Mouse (Mus musculus) ES-Bruce4 (cell line): ENCODE results near the gene Tmem182. TPM values are rescaled to one million over a fixed set of nuclear protein-coding genes. Genes with fewer than 3 reads are reported as not detected.

ENCODE experiments used
- H3K27ac ChIP-seq: 2 replicates; pipeline ENCODE4 v1.5.1; 2012; ENCODE audit warnings: low read length, inconsistent platforms; ENCODE audit not compliant: insufficient read depth
- H3K27me3 ChIP-seq: 2 replicates; pipeline ENCODE4 v1.6.1; 2012; ENCODE audit warnings: mild to moderate bottlenecking, low read length, inconsistent platforms; ENCODE audit not compliant: control insufficient read depth, poor library complexity, insufficient read depth, severe bottlenecking
- H3K36me3 ChIP-seq: 2 replicates; pipeline ENCODE4 v1.6.1; 2012; ENCODE audit warnings: inconsistent platforms, mild to moderate bottlenecking, low read length, moderate library complexity; ENCODE audit not compliant: control insufficient read depth, poor library complexity, insufficient read depth, severe bottlenecking
- H3K4me1 ChIP-seq: one replicate; pipeline ENCODE4 v1.8.1; 2011; ENCODE audit warnings: low read length; ENCODE audit not compliant: control insufficient read depth, insufficient read depth
- H3K4me3 ChIP-seq: 2 replicates; pipeline ENCODE4 v1.5.1; 2011; ENCODE audit warnings: low read depth, mild to moderate bottlenecking, low read length
- H3K9ac ChIP-seq: 2 replicates; pipeline ENCODE4 v1.6.1; 2012; ENCODE audit warnings: low read depth, mild to moderate bottlenecking, inconsistent platforms; ENCODE audit not compliant: poor library complexity, severe bottlenecking
- H3K9me3 ChIP-seq: replicated peaks from 2 replicates; pipeline ENCODE4 v1.6.1; 2012; ENCODE audit warnings: mild to moderate bottlenecking, low read length, inconsistent platforms; ENCODE audit not compliant: control insufficient read depth, poor library complexity, insufficient read depth, severe bottlenecking
- CTCF ChIP-seq: IDR thresholded peaks from one replicate; pipeline ENCODE4 v1.8.1; 2011; ENCODE audit warnings: low read depth, low read length
- EP300 ChIP-seq: IDR thresholded peaks from 2 replicates; pipeline ENCODE4 v1.6.1; 2011; ENCODE audit warnings: low read depth, low read length; ENCODE audit not compliant: insufficient read depth
- POLR2A ChIP-seq: IDR thresholded peaks from one replicate; pipeline ENCODE4 v1.8.1; 2011; ENCODE audit warnings: low read length; ENCODE audit not compliant: insufficient read depth
- polyA plus RNA-seq: library from polyadenylated mRNA; stranded (reverse); fragments of >200 nt; gene quantifications from 2 replicates; pipeline ENCODE4 v1.2.4, GENCODE M21; 2011; ENCODE audit warnings: low read depth; ENCODE audit not compliant: missing spikeins, insufficient read depth, insufficient read length

The Tmem182 gene
- polyA plus RNA-seq, 1 experiment = not detected

DNA sequence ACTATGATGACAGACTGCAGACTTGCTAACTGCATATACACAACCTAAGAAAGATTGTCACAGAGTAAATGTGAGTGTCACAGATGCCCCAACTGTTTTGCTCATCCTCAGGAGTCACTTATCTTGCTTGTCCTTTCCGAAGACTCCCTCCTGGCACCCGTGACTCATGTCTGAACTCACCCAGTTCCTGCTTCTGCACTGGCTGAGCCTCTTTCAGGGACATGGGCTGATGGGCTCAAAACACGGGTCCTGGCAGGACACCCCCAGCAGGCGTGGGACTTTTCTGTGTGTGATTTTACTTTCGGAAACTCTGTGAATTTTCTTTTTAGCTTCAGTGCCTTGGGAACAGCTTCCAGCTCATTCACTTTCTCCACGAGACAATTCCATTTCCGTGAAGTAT, 20.4 kb downstream of the Tmem182 start:
- Histone ChIP-seq H3K4me1 (no peaks in the 10 kb centered on the region), H3K9me3 (no peaks in the 10 kb centered on the region), H3K27ac (no peak overlapping the region), H3K27me3 (no peaks in the 10 kb centered on the region), H3K4me3 (no peak overlapping the region), H3K9ac (no peak overlapping the region), H3K36me3 (no peaks in the 10 kb centered on the region)
- no peak for TF ChIP-seq CTCF
- no peak for TF ChIP-seq POLR2A
- no peak for TF ChIP-seq EP300

GRCm38 (mm10) chr1:40829213-40829914, 24.0 kb downstream of the Tmem182 start:
- Histone ChIP-seq H3K4me1 (no peaks in the 10 kb centered on the region), H3K36me3 (no peaks in the 10 kb centered on the region), H3K9ac (no peak overlapping the region), H3K27me3 (no peaks in the 10 kb centered on the region), H3K27ac (no peak overlapping the region), H3K4me3 (no peak overlapping the region), H3K9me3 (no peaks in the 10 kb centered on the region)
- no peak for TF ChIP-seq CTCF
- TF ChIP-seq EP300 = no peak

GRCm38 (mm10) chr1:40830712-40831507, 25.5 kb downstream of the Tmem182 start:
- H3K4me3 ChIP-seq = no peak overlapping the region

GRCm38 (mm10) chr1:40835468-40835867, 30.1 kb downstream of the Tmem182 start:
- H3K4me1 ChIP-seq = no peaks in the 10 kb centered on the region
- H3K27ac ChIP-seq = no peak overlapping the region
- TF ChIP-seq POLR2A = no peak
- no peak for TF ChIP-seq EP300
- no peak for TF ChIP-seq CTCF
- H3K9ac ChIP-seq = no peak overlapping the region
- H3K36me3 ChIP-seq = no peaks in the 10 kb centered on the region
- H3K9me3 ChIP-seq = no peaks in the 10 kb centered on the region
- H3K27me3 ChIP-seq = no peaks in the 10 kb centered on the region
- H3K4me3 ChIP-seq = no peak overlapping the region

More at GRCm38 (mm10) chr1:40830712-40831507, 25.5 kb downstream of the Tmem182 start:
- no peaks in the 10 kb centered on the region for H3K9me3 ChIP-seq
- no peak overlapping the region for H3K27ac ChIP-seq
- TF ChIP-seq EP300 (no peak), CTCF (no peak), POLR2A (no peak)
- no peaks in the 10 kb centered on the region for H3K4me1 ChIP-seq
- H3K9ac ChIP-seq = no peak overlapping the region
- no peaks in the 10 kb centered on the region for H3K36me3 ChIP-seq
- no peaks in the 10 kb centered on the region for H3K27me3 ChIP-seq

GRCm38 (mm10) chr1:40840605-40841004, 35.2 kb downstream of the Tmem182 start:
- H3K4me3 ChIP-seq = no peak overlapping the region
- TF ChIP-seq CTCF = no peak
- no peak for TF ChIP-seq EP300
- TF ChIP-seq POLR2A = no peak
- no peaks in the 10 kb centered on the region for H3K27me3 ChIP-seq
- H3K4me1 ChIP-seq = no peaks in the 10 kb centered on the region
- H3K9ac ChIP-seq = no peak overlapping the region
- no peaks in the 10 kb centered on the region for H3K36me3 ChIP-seq
- no peak overlapping the region for H3K27ac ChIP-seq
- no peaks in the 10 kb centered on the region for H3K9me3 ChIP-seq
